Mouse (Mus musculus): Measurements from ENCODE around the gene Kcnd3. TPM values are rescaled to one million over a fixed set of nuclear protein-coding genes. Genes with fewer than 3 reads are reported as not detected.

Gene Kcnd3
- polyA plus RNA-seq, 1 experiment, result not detected

- H3K27me3 ChIP-seq (ENCODE audit: control insufficient read depth), result no peaks in the 10 kb centered on the region
- no peak overlapping the region for H3K4me3 ChIP-seq (replicated peaks)
- no peaks in the 10 kb centered on the region for H3K4me1 ChIP-seq (ENCODE audit: control insufficient read depth)
- H3K36me3 ChIP-seq (ENCODE audit: control insufficient read depth), result no peaks in the 10 kb centered on the region
- no peaks in the 10 kb centered on the region for H3K9me3 ChIP-seq (ENCODE audit: control insufficient read depth, low read length)
- TF ChIP-seq TAL1 (IDR thresholded peaks at IDR 0.05; ENCODE audit: low read length) (no peak), GATA1 (IDR thresholded peaks at IDR 0.05; ENCODE audit: low read length) (no peak)
These were observed 31.5 kb downstream of the Kcnd3 start for GRCm38 (mm10) chr3:105483651-105484052.

- H3K4me1 ChIP-seq (ENCODE audit: control insufficient read depth), result no peaks in the 10 kb centered on the region
These were observed 35.0 kb downstream of the Kcnd3 start for GRCm38 (mm10) chr3:105487171-105487570.

GRCm38 (mm10) chr3:105489607-105490006 lies 37.5 kb downstream of the Kcnd3 start:
- no peak overlapping the region for H3K4me3 ChIP-seq (replicated peaks)
- no peak for TF ChIP-seq TAL1 (IDR thresholded peaks at IDR 0.05; ENCODE audit: low read length)
- no peak for TF ChIP-seq GATA1 (IDR thresholded peaks at IDR 0.05; ENCODE audit: low read length)
- no peaks in the 10 kb centered on the region for H3K9me3 ChIP-seq (ENCODE audit: control insufficient read depth, low read length)
- H3K4me1 ChIP-seq (ENCODE audit: control insufficient read depth), result no peaks in the 10 kb centered on the region
- H3K36me3 ChIP-seq (ENCODE audit: control insufficient read depth), result no peaks in the 10 kb centered on the region
- no peaks in the 10 kb centered on the region for H3K27me3 ChIP-seq (ENCODE audit: control insufficient read depth)

More at GRCm38 (mm10) chr3:105487171-105487570, 35.0 kb downstream of the Kcnd3 start:
- H3K9me3 ChIP-seq (ENCODE audit: control insufficient read depth, low read length), result no peaks in the 10 kb centered on the region
- no peak overlapping the region for H3K4me3 ChIP-seq (replicated peaks)
- H3K27me3 ChIP-seq (ENCODE audit: control insufficient read depth), result no peaks in the 10 kb centered on the region
- no peaks in the 10 kb centered on the region for H3K36me3 ChIP-seq (ENCODE audit: control insufficient read depth)
- TF ChIP-seq TAL1 (IDR thresholded peaks at IDR 0.05; ENCODE audit: low read length) (no peak), GATA1 (IDR thresholded peaks at IDR 0.05; ENCODE audit: low read length) (no peak)

- no peak for TF ChIP-seq GATA1 (IDR thresholded peaks at IDR 0.05; ENCODE audit: low read length)
- TF ChIP-seq TAL1 (IDR thresholded peaks at IDR 0.05; ENCODE audit: low read length), result no peak
- Histone ChIP-seq H3K4me3 (replicated peaks) (no peak overlapping the region), H3K27me3 (ENCODE audit: control insufficient read depth) (no peaks in the 10 kb centered on the region), H3K36me3 (ENCODE audit: control insufficient read depth) (no peaks in the 10 kb centered on the region), H3K4me1 (ENCODE audit: control insufficient read depth) (no peaks in the 10 kb centered on the region), H3K9me3 (ENCODE audit: control insufficient read depth, low read length) (no peaks in the 10 kb centered on the region)
These were observed 42.8 kb downstream of the Kcnd3 start for GRCm38 (mm10) chr3:105494886-105495285.

GRCm38 (mm10) chr3:105496216-105496615 lies 44.1 kb downstream of the Kcnd3 start:
- Histone ChIP-seq H3K27me3 (ENCODE audit: control insufficient read depth) (no peaks in the 10 kb centered on the region), H3K9me3 (ENCODE audit: control insufficient read depth, low read length) (no peaks in the 10 kb centered on the region), H3K4me3 (replicated peaks) (no peak overlapping the region), H3K4me1 (ENCODE audit: control insufficient read depth) (no peaks in the 10 kb centered on the region), H3K36me3 (ENCODE audit: control insufficient read depth) (no peaks in the 10 kb centered on the region)
- TF ChIP-seq GATA1 (IDR thresholded peaks at IDR 0.05; ENCODE audit: low read length), result no peak
- TF ChIP-seq TAL1 (IDR thresholded peaks at IDR 0.05; ENCODE audit: low read length), result no peak

- Histone ChIP-seq H3K36me3 (ENCODE audit: control insufficient read depth) (no peaks in the 10 kb centered on the region), H3K4me3 (replicated peaks) (no peak overlapping the region), H3K9me3 (ENCODE audit: control insufficient read depth, low read length) (no peaks in the 10 kb centered on the region), H3K27me3 (ENCODE audit: control insufficient read depth) (no peaks in the 10 kb centered on the region), H3K4me1 (ENCODE audit: control insufficient read depth) (no peaks in the 10 kb centered on the region)
- no peak for TF ChIP-seq GATA1 (IDR thresholded peaks at IDR 0.05; ENCODE audit: low read length)
- no peak for TF ChIP-seq TAL1 (IDR thresholded peaks at IDR 0.05; ENCODE audit: low read length)
These were observed 44.8 kb downstream of the Kcnd3 start for GRCm38 (mm10) chr3:105496935-105497334.

- H3K4me1 ChIP-seq (ENCODE audit: control insufficient read depth), result no peaks in the 10 kb centered on the region
- no peaks in the 10 kb centered on the region for H3K36me3 ChIP-seq (ENCODE audit: control insufficient read depth)
- H3K9me3 ChIP-seq (ENCODE audit: control insufficient read depth, low read length), result no peaks in the 10 kb centered on the region
- H3K27me3 ChIP-seq (ENCODE audit: control insufficient read depth), result no peaks in the 10 kb centered on the region
- TF ChIP-seq TAL1 (IDR thresholded peaks at IDR 0.05; ENCODE audit: low read length) (no peak), GATA1 (IDR thresholded peaks at IDR 0.05; ENCODE audit: low read length) (no peak)
- H3K4me3 ChIP-seq (replicated peaks), result no peak overlapping the region
These were observed 48.9 kb downstream of the Kcnd3 start for GRCm38 (mm10) chr3:105501071-105501470.

GRCm38 (mm10) chr3:105504272-105504671 lies 52.1 kb downstream of the Kcnd3 start:
- Histone ChIP-seq H3K27me3 (ENCODE audit: control insufficient read depth) (no peaks in the 10 kb centered on the region), H3K36me3 (ENCODE audit: control insufficient read depth) (no peaks in the 10 kb centered on the region), H3K9me3 (ENCODE audit: control insufficient read depth, low read length) (no peaks in the 10 kb centered on the region), H3K4me1 (ENCODE audit: control insufficient read depth) (no peaks in the 10 kb centered on the region), H3K4me3 (replicated peaks) (no peak overlapping the region)
- TF ChIP-seq GATA1 (IDR thresholded peaks at IDR 0.05; ENCODE audit: low read length), result no peak
- no peak for TF ChIP-seq TAL1 (IDR thresholded peaks at IDR 0.05; ENCODE audit: low read length)

- no peaks in the 10 kb centered on the region for H3K27me3 ChIP-seq (ENCODE audit: control insufficient read depth)
- TF ChIP-seq GATA1 (IDR thresholded peaks at IDR 0.05; ENCODE audit: low read length) (no peak), TAL1 (IDR thresholded peaks at IDR 0.05; ENCODE audit: low read length) (no peak)
- no peaks in the 10 kb centered on the region for H3K4me1 ChIP-seq (ENCODE audit: control insufficient read depth)
- H3K9me3 ChIP-seq (ENCODE audit: control insufficient read depth, low read length), result no peaks in the 10 kb centered on the region
- no peaks in the 10 kb centered on the region for H3K36me3 ChIP-seq (ENCODE audit: control insufficient read depth)
- no peak overlapping the region for H3K4me3 ChIP-seq (replicated peaks)
These were observed 53.2 kb downstream of the Kcnd3 start for GRCm38 (mm10) chr3:105505161-105505872.

- TF ChIP-seq GATA1 (IDR thresholded peaks at IDR 0.05; ENCODE audit: low read length) (no peak), TAL1 (IDR thresholded peaks at IDR 0.05; ENCODE audit: low read length) (no peak)
- Histone ChIP-seq H3K4me1 (ENCODE audit: control insufficient read depth) (no peaks in the 10 kb centered on the region), H3K4me3 (replicated peaks) (no peak overlapping the region), H3K36me3 (ENCODE audit: control insufficient read depth) (no peaks in the 10 kb centered on the region), H3K27me3 (ENCODE audit: control insufficient read depth) (no peaks in the 10 kb centered on the region), H3K9me3 (ENCODE audit: control insufficient read depth, low read length) (no peaks in the 10 kb centered on the region)
These were observed 53.7 kb downstream of the Kcnd3 start for GRCm38 (mm10) chr3:105505873-105506170.

Measured in erythroblast, embryonic 14.5 days (primary cell).